Mouse (Mus musculus) liver, embryonic 12.5 days (tissue): Measurements from ENCODE around the gene Gas7. TPM values are rescaled to one million over a fixed set of nuclear protein-coding genes. Genes with fewer than 3 reads are reported as not detected.

Source experiments
- ATAC-seq: fragments of 200-750 bp; cut with Nextera tagmentation; 2 replicates; pipeline ENCODE4 v1.8.0; 2017; ENCODE audit warnings: moderate number of reproducible peaks, mild to moderate bottlenecking, moderate library complexity
- H3K27ac ChIP-seq: fragments of 300-500 bp; sonication (generic); 2 replicates; pipeline ENCODE4 v1.5.1; 2016; ENCODE audit warnings: mild to moderate bottlenecking
- H3K27me3 ChIP-seq: fragments of 300-500 bp; sonication (generic); replicated peaks from 2 replicates; pipeline ENCODE4 v1.6.1; 2016; ENCODE audit warnings: mild to moderate bottlenecking, moderate library complexity
- H3K36me3 ChIP-seq: fragments of 300-500 bp; sonication (generic); 2 replicates; pipeline ENCODE4 v1.6.1; 2016; ENCODE audit warnings: mild to moderate bottlenecking, moderate library complexity
- H3K4me1 ChIP-seq: fragments of 300-500 bp; sonication (generic); 2 replicates; pipeline ENCODE4 v1.6.1; 2016
- H3K4me2 ChIP-seq: fragments of 300-500 bp; sonication (generic); 2 replicates; pipeline ENCODE4 v1.6.1; 2016; ENCODE audit warnings: mild to moderate bottlenecking, moderate library complexity
- H3K4me3 ChIP-seq: fragments of 300-500 bp; sonication (generic); 2 replicates; pipeline ENCODE4 v1.5.1; 2016; ENCODE audit warnings: mild to moderate bottlenecking, moderate library complexity
- H3K9ac ChIP-seq: fragments of 300-500 bp; sonication (generic); 2 replicates; pipeline ENCODE4 v1.6.1; 2016; ENCODE audit warnings: mild to moderate bottlenecking, moderate library complexity
- H3K9me3 ChIP-seq: fragments of 300-500 bp; sonication (generic); replicated peaks from 2 replicates; pipeline ENCODE4 v1.6.1; 2016; ENCODE audit warnings: mild to moderate bottlenecking, moderate library complexity
- WGBS: fragments of 180-500 bp; shearing (Covaris S2); methylation state at CpG from one replicate; pipeline ENCODE4 v1.1.7; 2016; ENCODE audit not compliant: insufficient replicate concordance; 5-methylcytosine and 5-hydroxymethylcytosine counted together
- polyA plus RNA-seq: library from polyadenylated mRNA; unstranded; fragments of >200 nt; fragmentation: Nextera tagmentation; extraction: Ambion mirVana; gene quantifications from 2 replicates; pipeline ENCODE4 v1.2.1, GENCODE M21; 2016

Gas7 gene
- polyA plus RNA-seq, 1 experiment from 2014 or later, result 1.8 TPM

DNA sequence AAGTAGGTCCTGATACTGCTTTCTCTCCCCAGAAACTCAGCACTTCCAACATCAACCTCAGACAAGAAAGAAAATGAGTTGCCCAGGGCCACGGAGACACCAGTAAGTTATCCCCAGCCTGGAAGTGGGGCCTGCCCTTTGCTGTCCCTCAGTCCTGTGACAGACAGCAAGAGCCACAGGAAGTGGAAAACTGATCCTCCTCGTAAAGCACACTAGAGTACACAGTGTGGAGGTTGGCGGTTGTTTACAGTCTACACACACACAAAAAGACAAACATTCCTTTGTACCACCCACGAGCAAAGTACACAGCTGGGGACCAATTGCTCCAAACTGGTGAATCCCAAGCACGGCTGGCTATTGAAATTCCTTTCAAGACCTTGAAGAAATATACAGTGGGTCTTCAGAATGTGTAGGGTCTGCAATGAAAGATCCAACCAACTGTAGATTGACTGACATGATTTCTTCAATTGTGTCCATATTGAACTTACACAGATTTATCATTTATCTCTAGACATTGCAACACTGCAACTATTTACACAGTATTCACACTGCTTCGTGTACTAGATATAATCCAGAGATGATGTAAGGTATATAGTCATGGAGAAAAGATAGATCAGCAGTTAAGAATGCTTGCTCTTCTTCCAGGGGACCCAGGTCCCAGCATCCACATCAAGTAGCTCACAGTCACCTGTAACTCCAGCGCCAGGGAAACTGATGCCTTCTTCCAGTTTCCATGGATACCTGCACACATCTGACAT is 267.3 kb downstream of the Gas7 start:
- H3K4me1 ChIP-seq, result peaks cover 9% of the 10 kb centered on the region; the same call in 1 of the 2 replicates
- no peak overlapping the region for H3K4me3 ChIP-seq
- no peak overlapping the region for H3K9ac ChIP-seq
- no peak overlapping the region for H3K27ac ChIP-seq
- no peaks in the 10 kb centered on the region for H3K27me3 ChIP-seq
- ATAC-seq, result peak; percentile 74
- H3K4me2 ChIP-seq, result no peak overlapping the region
- WGBS, result 45% methylated on average over 7 of the region's 7 CpGs
- H3K9me3 ChIP-seq, result no peaks in the 10 kb centered on the region
- no peaks in the 10 kb centered on the region for H3K36me3 ChIP-seq

GRCm38 (mm10) chr11:67723231-67724013 is 268.2 kb downstream of the Gas7 start:
- Histone ChIP-seq H3K36me3 (no peaks in the 10 kb centered on the region), H3K4me1 (peaks cover 9% of the 10 kb centered on the region; the same call in 1 of the 2 replicates), H3K27me3 (no peaks in the 10 kb centered on the region), H3K9me3 (no peaks in the 10 kb centered on the region), H3K27ac (no peak overlapping the region), H3K4me3 (no peak overlapping the region), H3K9ac (no peak overlapping the region), H3K4me2 (no peak overlapping the region)
- ATAC-seq, result no peak
- 52% methylated on average over 8 of the region's 8 CpGs for WGBS

DNA sequence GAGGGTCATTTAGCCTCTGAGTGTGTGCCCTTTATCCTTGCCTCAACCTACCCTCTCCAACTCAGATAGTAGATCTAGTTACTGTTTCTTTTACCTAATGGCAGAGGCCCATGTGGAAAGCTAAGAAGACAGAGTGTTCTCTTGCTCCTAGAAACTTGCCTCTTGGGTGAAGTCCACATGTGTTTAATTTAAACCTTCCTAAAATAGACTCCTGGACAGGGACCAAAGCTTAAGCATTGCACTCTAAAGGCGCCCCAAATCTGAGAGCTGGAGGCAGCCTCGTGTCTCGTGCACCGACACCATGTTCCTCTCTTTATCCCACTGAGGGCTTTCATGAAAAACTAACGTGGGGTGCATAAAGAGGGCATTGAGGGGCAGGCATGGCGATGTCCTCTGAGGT is 271.9 kb downstream of the Gas7 start:
- H3K27me3 ChIP-seq, result no peaks in the 10 kb centered on the region
- H3K4me1 ChIP-seq, result no peaks in the 10 kb centered on the region
- no peak overlapping the region for H3K4me3 ChIP-seq
- no peaks in the 10 kb centered on the region for H3K9me3 ChIP-seq
- WGBS, result 55% methylated on average over 6 of the region's 6 CpGs
- no peak overlapping the region for H3K27ac ChIP-seq
- H3K4me2 ChIP-seq, result no peak overlapping the region
- H3K9ac ChIP-seq, result no peak overlapping the region
- no peaks in the 10 kb centered on the region for H3K36me3 ChIP-seq
- no peak for ATAC-seq

DNA sequence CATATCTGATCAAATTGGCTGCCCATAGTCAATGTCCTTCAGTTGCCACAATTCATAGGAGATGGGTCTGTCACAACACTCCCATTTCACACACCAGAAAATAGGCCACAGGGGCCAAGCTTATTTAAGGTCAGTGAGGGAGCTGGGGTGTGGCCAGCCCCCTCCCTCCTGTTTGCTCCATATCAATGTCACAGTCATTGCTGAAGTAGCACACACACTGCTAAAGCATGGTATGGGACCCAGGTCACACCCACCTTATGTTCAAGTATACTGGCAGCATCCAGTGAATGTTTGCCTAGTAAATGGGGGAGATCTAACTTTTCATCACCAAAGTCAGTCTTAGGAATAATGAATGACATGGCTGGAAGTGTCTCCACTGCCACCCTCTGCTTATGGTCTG is 273.5 kb downstream of the Gas7 start:
- no peak for ATAC-seq
- H3K27ac ChIP-seq, result no peak overlapping the region
- no peaks in the 10 kb centered on the region for H3K9me3 ChIP-seq
- no peak overlapping the region for H3K4me3 ChIP-seq
- H3K4me2 ChIP-seq, result no peak overlapping the region
- no peaks in the 10 kb centered on the region for H3K27me3 ChIP-seq
- H3K4me1 ChIP-seq, result no peaks in the 10 kb centered on the region
- no peak overlapping the region for H3K9ac ChIP-seq
- no peaks in the 10 kb centered on the region for H3K36me3 ChIP-seq

- no peak for ATAC-seq
- Histone ChIP-seq H3K4me1 (no peaks in the 10 kb centered on the region), H3K27ac (no peak overlapping the region), H3K9ac (no peak overlapping the region), H3K36me3 (no peaks in the 10 kb centered on the region), H3K27me3 (no peaks in the 10 kb centered on the region), H3K9me3 (no peaks in the 10 kb centered on the region), H3K4me2 (no peak overlapping the region), H3K4me3 (no peak overlapping the region)
- 93% methylated on average over 2 of the region's 2 CpGs for WGBS
Measured at GRCm38 (mm10) chr11:67731056-67731455, 275.8 kb downstream of the Gas7 start.

DNA sequence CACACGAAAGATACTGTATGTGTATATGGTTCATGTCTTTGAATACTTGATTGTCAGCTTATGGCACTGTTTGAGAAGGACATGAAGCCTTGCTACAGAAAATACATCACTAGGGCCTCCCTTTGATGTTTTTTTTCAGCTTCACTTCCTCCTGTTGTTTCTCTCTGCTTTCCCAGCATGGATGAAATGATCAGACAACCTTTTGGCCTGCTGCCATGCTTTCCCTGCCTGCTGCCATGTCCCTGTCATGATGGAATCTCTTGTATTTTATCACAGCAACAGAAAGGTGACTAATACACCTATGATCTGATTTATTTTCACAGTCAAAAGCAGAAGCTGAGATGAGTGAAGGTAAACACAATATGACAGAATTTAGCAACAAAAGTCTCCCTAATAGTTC is 278.5 kb downstream of the Gas7 start:
- Histone ChIP-seq H3K36me3 (no peaks in the 10 kb centered on the region), H3K27me3 (no peaks in the 10 kb centered on the region), H3K4me3 (no peak overlapping the region), H3K4me2 (no peak overlapping the region), H3K4me1 (no peaks in the 10 kb centered on the region), H3K27ac (no peak overlapping the region), H3K9me3 (no peaks in the 10 kb centered on the region), H3K9ac (no peak overlapping the region)
- 73% methylated on average over 1 of the region's 1 CpGs for WGBS
- ATAC-seq, result no peak

GRCm38 (mm10) chr11:67734597-67734996 is 279.4 kb downstream of the Gas7 start:
- ATAC-seq, result no peak
- H3K36me3 ChIP-seq, result no peaks in the 10 kb centered on the region
- no peak overlapping the region for H3K4me2 ChIP-seq
- no peak overlapping the region for H3K4me3 ChIP-seq
- H3K27me3 ChIP-seq, result no peaks in the 10 kb centered on the region
- no peak overlapping the region for H3K27ac ChIP-seq
- no peaks in the 10 kb centered on the region for H3K4me1 ChIP-seq
- H3K9ac ChIP-seq, result no peak overlapping the region
- no peaks in the 10 kb centered on the region for H3K9me3 ChIP-seq
- WGBS, result 40% methylated on average over 3 of the region's 3 CpGs

DNA sequence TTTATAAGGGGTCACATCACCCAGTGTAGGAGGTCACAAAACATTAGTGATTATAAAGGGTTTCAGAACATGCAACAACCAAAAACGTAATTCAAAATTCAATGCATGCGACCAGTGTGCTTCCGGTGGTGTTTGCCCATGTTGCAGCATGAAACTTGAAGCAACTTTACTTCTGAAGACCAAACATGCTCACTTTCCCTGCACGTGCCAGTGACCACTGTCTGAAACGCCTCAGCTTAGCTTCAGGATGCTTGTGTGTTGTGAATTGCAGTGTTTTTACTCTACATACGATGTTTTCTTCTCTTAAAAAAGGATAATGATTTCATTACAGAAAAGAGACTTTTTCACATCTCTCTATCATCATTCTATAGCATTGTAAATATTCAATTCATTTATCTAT is 283.1 kb downstream of the Gas7 start:
- no peaks in the 10 kb centered on the region for H3K4me1 ChIP-seq
- no peak overlapping the region for H3K27ac ChIP-seq
- 65% methylated on average over 6 of the region's 6 CpGs for WGBS
- H3K36me3 ChIP-seq, result no peaks in the 10 kb centered on the region
- H3K9ac ChIP-seq, result no peak overlapping the region
- H3K27me3 ChIP-seq, result no peaks in the 10 kb centered on the region
- H3K9me3 ChIP-seq, result no peaks in the 10 kb centered on the region
- ATAC-seq, result no peak
- no peak overlapping the region for H3K4me2 ChIP-seq
- H3K4me3 ChIP-seq, result no peak overlapping the region

Other genes with a start within 250 kb of the Gas7 start
- gene Myh4, start 217.4 kb upstream of the Gas7 start, polyA plus RNA-seq, result not detected in 2 replicates
- 0.15 and 0.37 TPM in 2 replicates for gene Myh8, start 178.3 kb upstream of the Gas7 start, polyA plus RNA-seq
- 0.10 TPM in 1 of 2 replicates, not detected in the other for gene Myh13, start 133.8 kb upstream of the Gas7 start, polyA plus RNA-seq
- gene Rcvrn, start 239.9 kb downstream of the Gas7 start, polyA plus RNA-seq, result not detected in 2 replicates